Mouse (Mus musculus) MEL (cell line): Measurements from ENCODE around the gene Pmpcb. TPM values are rescaled to one million over a fixed set of nuclear protein-coding genes. Genes with fewer than 3 reads are reported as not detected.
A peak's percentile ranks its signal among the peaks of the same experiment; 100 is the strongest.

Experiments
- DNase-seq: peaks from one replicate; pipeline ENCODE4 v3.0.0; 2011; ENCODE audit warnings: low read depth, low spot score
- H3K27ac ChIP-seq: 2 replicates; pipeline ENCODE4 v1.5.1; 2012; ENCODE audit warnings: low read depth, mild to moderate bottlenecking, control low read depth, low read length, moderate library complexity; ENCODE audit not compliant: control insufficient read depth
- H3K27me3 ChIP-seq, 2 experiments: fragments of 150-350 bp in 1 of 2; sonication (generic) in 1 of 2; 2 replicates each; pipeline ENCODE4 v1.6.1; 2012; ENCODE audit warnings: low read length in 2 of 2, mild to moderate bottlenecking in 2 of 2, improper control_type of control experiment in 1 of 2, moderate library complexity in 1 of 2; ENCODE audit not compliant: insufficient read depth in 2 of 2, control insufficient read depth in 1 of 2
- H3K36me3 ChIP-seq, 2 experiments: 2 replicates each; pipeline ENCODE4 v1.6.1; 2012 to 2014; ENCODE audit warnings: low read length in 2 of 2, improper control_type of control experiment in 1 of 2, inconsistent platforms in 1 of 2, mild to moderate bottlenecking in 1 of 2; ENCODE audit not compliant: insufficient read depth in 2 of 2, control insufficient read depth in 1 of 2
- H3K4me1 ChIP-seq, 2 experiments: fragments of 150-350 bp in 1 of 2; sonication (generic) in 1 of 2; 2 replicates each; pipeline ENCODE4 v1.6.1; 2012; ENCODE audit warnings: low read length in 2 of 2, improper control_type of control experiment in 1 of 2, mild to moderate bottlenecking in 1 of 2; ENCODE audit not compliant: insufficient read depth in 2 of 2, control insufficient read depth in 1 of 2
- H3K4me3 ChIP-seq, 2 experiments: fragments of 150-350 bp in 1 of 2; sonication (generic) in 1 of 2; 2 replicates each; pipeline ENCODE4 v1.5.1; 2012; ENCODE audit warnings: low read depth in 2 of 2, low read length in 2 of 2, mild to moderate bottlenecking in 2 of 2, moderate library complexity in 2 of 2, control low read depth in 1 of 2, improper control_type of control experiment in 1 of 2; ENCODE audit not compliant: control insufficient read depth in 1 of 2, insufficient read depth in 1 of 2
- H3K79me2 ChIP-seq: 2 replicates; pipeline ENCODE4 v1.6.1; 2012; ENCODE audit warnings: mild to moderate bottlenecking, low read length, moderate library complexity; ENCODE audit not compliant: control insufficient read depth, poor library complexity, insufficient read depth
- H3K9ac ChIP-seq: 2 replicates; pipeline ENCODE4 v1.6.1; 2012; ENCODE audit warnings: low read depth, mild to moderate bottlenecking, control low read depth, low read length, moderate library complexity; ENCODE audit not compliant: control insufficient read depth, poor library complexity, severe bottlenecking
- H3K9me3 ChIP-seq: fragments of 150-350 bp; sonication (generic); replicated peaks from 2 replicates; pipeline ENCODE4 v1.6.1; 2012; ENCODE audit warnings: mild to moderate bottlenecking, low read length, improper control_type of control experiment, moderate library complexity; ENCODE audit not compliant: insufficient read depth
- BHLHE40 ChIP-seq: IDR thresholded peaks from 2 replicates; pipeline ENCODE4 v1.6.1; 2012; ENCODE audit warnings: low read depth, mild to moderate bottlenecking, inconsistent platforms, low read length, improper control_type of control experiment, borderline replicate concordance
- CHD1 ChIP-seq: IDR thresholded peaks from 2 replicates; pipeline ENCODE4 v1.6.1; 2012; ENCODE audit warnings: low read depth, mild to moderate bottlenecking, inconsistent platforms, low read length, improper control_type of control experiment
- CHD2 ChIP-seq: IDR thresholded peaks from 2 replicates; pipeline ENCODE4 v1.6.1; 2011; ENCODE audit warnings: low read length, improper control_type of control experiment
- CTCF ChIP-seq, 3 experiments: IDR thresholded peaks in 2 of 3; conservative IDR thresholded peaks in 1 of 3; 2 replicates each; pipeline ENCODE4 v1.5.1; 2011 to 2012; ENCODE audit warnings: low read length in 3 of 3, low read depth in 2 of 3, mild to moderate bottlenecking in 2 of 3, improper control_type of control experiment in 1 of 3, inconsistent platforms in 1 of 3, mixed read lengths in 1 of 3, moderate library complexity in 1 of 3; ENCODE audit not compliant: control insufficient read depth in 1 of 3, insufficient read depth in 1 of 3, poor library complexity in 1 of 3, severe bottlenecking in 1 of 3
- E2F4 ChIP-seq: IDR thresholded peaks from 2 replicates; pipeline ENCODE4 v1.6.1; 2011; ENCODE audit warnings: low read depth, low read length, improper control_type of control experiment, borderline replicate concordance
- ELF1 ChIP-seq: IDR thresholded peaks from 2 replicates; pipeline ENCODE4 v1.6.1; 2014; ENCODE audit warnings: low read depth, mild to moderate bottlenecking, inconsistent platforms, low read length, improper control_type of control experiment, moderate library complexity
- EP300 ChIP-seq, 2 experiments: IDR thresholded peaks; 2 replicates each; pipeline ENCODE4 v1.6.1; 2011; ENCODE audit warnings: improper control_type of control experiment in 2 of 2, low read length in 2 of 2, low read depth in 1 of 2, mild to moderate bottlenecking in 1 of 2
- GATA1 ChIP-seq: IDR thresholded peaks from 2 replicates; pipeline ENCODE4 v1.6.1; 2011; ENCODE audit warnings: low read depth, low read length, improper control_type of control experiment
- HCFC1 ChIP-seq: IDR thresholded peaks from 2 replicates; pipeline ENCODE4 v1.6.1; 2012; ENCODE audit warnings: low read depth, mild to moderate bottlenecking, inconsistent platforms, low read length, improper control_type of control experiment, moderate library complexity
- JUND ChIP-seq: IDR thresholded peaks from 2 replicates; pipeline ENCODE4 v1.6.1; 2011; ENCODE audit warnings: low read depth, mild to moderate bottlenecking, improper control_type of control experiment, low read length
- MAFK ChIP-seq: IDR thresholded peaks from 2 replicates; pipeline ENCODE4 v1.6.1; 2011; ENCODE audit warnings: low read depth, mild to moderate bottlenecking, low read length, improper control_type of control experiment, borderline replicate concordance
- MEF2A ChIP-seq: IDR thresholded peaks from 2 replicates; pipeline ENCODE4 v1.6.1; 2014; ENCODE audit warnings: low read depth, mild to moderate bottlenecking, inconsistent platforms, low read length, improper control_type of control experiment; ENCODE audit not compliant: poor library complexity, insufficient replicate concordance, severe bottlenecking; ENCODE audit errors: extremely low read depth
- MXI1 ChIP-seq: IDR thresholded peaks from 2 replicates; pipeline ENCODE4 v1.6.1; 2011; ENCODE audit warnings: mild to moderate bottlenecking, low read depth, low read length, improper control_type of control experiment
- MYB ChIP-seq: IDR thresholded peaks from 2 replicates; pipeline ENCODE4 v1.6.1; 2011; ENCODE audit warnings: mild to moderate bottlenecking, low read depth, low read length, improper control_type of control experiment
- NELFE ChIP-seq: IDR thresholded peaks from 2 replicates; pipeline ENCODE4 v1.6.1; 2011; ENCODE audit warnings: low read depth, low read length, improper control_type of control experiment
- POLR2AphosphoS2 ChIP-seq: IDR thresholded peaks from 2 replicates; pipeline ENCODE4 v1.6.1; 2011; ENCODE audit warnings: low read length, improper control_type of control experiment
- POLR2AphosphoS5 ChIP-seq: IDR thresholded peaks from 2 replicates; pipeline ENCODE4 v1.6.1; 2012; ENCODE audit warnings: low read depth, borderline replicate concordance, mild to moderate bottlenecking, inconsistent platforms, low read length, moderate library complexity, mixed read lengths
- RCOR1 ChIP-seq: IDR thresholded peaks from 2 replicates; pipeline ENCODE4 v1.6.1; 2012; ENCODE audit warnings: low read depth, mild to moderate bottlenecking, inconsistent platforms, low read length, improper control_type of control experiment
- SIN3A ChIP-seq: IDR thresholded peaks from 2 replicates; pipeline ENCODE4 v1.6.1; 2012; ENCODE audit warnings: low read length, improper control_type of control experiment, inconsistent platforms
- TBP ChIP-seq: IDR thresholded peaks from 2 replicates; pipeline ENCODE4 v1.8.0; 2011; ENCODE audit warnings: low read depth, low read length, improper control_type of control experiment
- TCF12 ChIP-seq: IDR thresholded peaks from 2 replicates; pipeline ENCODE4 v1.6.1; 2014; ENCODE audit warnings: low read depth, mild to moderate bottlenecking, inconsistent platforms, low read length, improper control_type of control experiment, moderate library complexity
- UBTF ChIP-seq: IDR thresholded peaks from 2 replicates; pipeline ENCODE4 v1.6.1; 2012; ENCODE audit warnings: low read depth, mild to moderate bottlenecking, inconsistent platforms, low read length, improper control_type of control experiment, moderate library complexity, borderline replicate concordance; ENCODE audit not compliant: insufficient read depth
- ZC3H11A ChIP-seq: IDR thresholded peaks from 2 replicates; pipeline ENCODE4 v1.6.1; 2012; ENCODE audit warnings: low read depth, mild to moderate bottlenecking, inconsistent platforms, low read length, improper control_type of control experiment
- ZMIZ1 ChIP-seq: IDR thresholded peaks from 2 replicates; pipeline ENCODE4 v1.6.1; 2012; ENCODE audit warnings: low read depth, mild to moderate bottlenecking, inconsistent platforms, low read length, improper control_type of control experiment, moderate library complexity
- ZNF384 ChIP-seq: IDR thresholded peaks from 2 replicates; pipeline ENCODE4 v1.6.1; 2012; ENCODE audit warnings: low read depth, mild to moderate bottlenecking, inconsistent platforms, low read length, improper control_type of control experiment
- polyA plus RNA-seq, 2 experiments: library from polyadenylated mRNA; stranded (reverse) in 1 of 2; unstranded in 1 of 2; fragments of >175 nt in 1 of 2; fragments of >200 nt in 1 of 2; gene quantifications; 2 replicates each; pipeline versions ENCODE4 v1.2.1 to v1.2.4; 2012; ENCODE audit warnings: low replicate concordance in 2 of 2, low read depth in 1 of 2; ENCODE audit not compliant: insufficient read length in 2 of 2, insufficient read depth in 1 of 2, missing spikeins in 1 of 2
- total RNA-seq: library from RNA; depleted of rRNA; stranded (reverse); fragments of 300-350 nt; gene quantifications from 2 replicates; pipeline ENCODE4 v1.2.3, GENCODE M21; 2012

Gene Pmpcb
- total and polyA plus RNA-seq, 3 experiments = 162 to 265 (median 172) TPM

- no peak for TF ChIP-seq CTCF (IDR thresholded peaks at IDR 0.05 in 2 of 3, conservative IDR thresholded peaks at IDR 0.05 in 1 of 3; ENCODE audit: control insufficient read depth in 1 of 3, insufficient read depth in 1 of 3, low read depth in 2 of 3, low read length in 3 of 3, poor library complexity in 1 of 3, severe bottlenecking in 1 of 3)
- no peak for TF ChIP-seq JUND
Observed at GRCm38 (mm10) chr5:21785053-21785452, 48.1 kb downstream of the Pmpcb start, which contains the start of the genes Dnajc2 and Psmc2 (continued).

- Histone ChIP-seq H3K27me3 (no peaks in the 10 kb centered on the region), H3K4me3 (peak overlapping the region; percentile 83 to 95), H3K4me1 (peaks cover 7 to 26% of the 10 kb centered on the region in 2 experiments), H3K79me2 (peaks cover 69% of the 10 kb centered on the region), H3K9ac (peak overlapping the region; percentile 91), H3K36me3 (peaks cover 3 to 41% of the 10 kb centered on the region in 2 experiments), H3K9me3 (no peaks in the 10 kb centered on the region), H3K27ac (peak overlapping the region; percentile 94)
- peak; percentile 74 for DNase-seq
- TF ChIP-seq GATA1 (no peak), TBP (0 out of 2 replicates have a peak, but pooled peaks have one; percentile 19), CHD1 (peak; percentile 69; the same call in 1 of the 2 replicates), ZNF384 (peak; percentile 82)
Observed at GRCm38 (mm10) chr5:21785776-21786175, 48.8 kb downstream of the Pmpcb start.

DNA sequence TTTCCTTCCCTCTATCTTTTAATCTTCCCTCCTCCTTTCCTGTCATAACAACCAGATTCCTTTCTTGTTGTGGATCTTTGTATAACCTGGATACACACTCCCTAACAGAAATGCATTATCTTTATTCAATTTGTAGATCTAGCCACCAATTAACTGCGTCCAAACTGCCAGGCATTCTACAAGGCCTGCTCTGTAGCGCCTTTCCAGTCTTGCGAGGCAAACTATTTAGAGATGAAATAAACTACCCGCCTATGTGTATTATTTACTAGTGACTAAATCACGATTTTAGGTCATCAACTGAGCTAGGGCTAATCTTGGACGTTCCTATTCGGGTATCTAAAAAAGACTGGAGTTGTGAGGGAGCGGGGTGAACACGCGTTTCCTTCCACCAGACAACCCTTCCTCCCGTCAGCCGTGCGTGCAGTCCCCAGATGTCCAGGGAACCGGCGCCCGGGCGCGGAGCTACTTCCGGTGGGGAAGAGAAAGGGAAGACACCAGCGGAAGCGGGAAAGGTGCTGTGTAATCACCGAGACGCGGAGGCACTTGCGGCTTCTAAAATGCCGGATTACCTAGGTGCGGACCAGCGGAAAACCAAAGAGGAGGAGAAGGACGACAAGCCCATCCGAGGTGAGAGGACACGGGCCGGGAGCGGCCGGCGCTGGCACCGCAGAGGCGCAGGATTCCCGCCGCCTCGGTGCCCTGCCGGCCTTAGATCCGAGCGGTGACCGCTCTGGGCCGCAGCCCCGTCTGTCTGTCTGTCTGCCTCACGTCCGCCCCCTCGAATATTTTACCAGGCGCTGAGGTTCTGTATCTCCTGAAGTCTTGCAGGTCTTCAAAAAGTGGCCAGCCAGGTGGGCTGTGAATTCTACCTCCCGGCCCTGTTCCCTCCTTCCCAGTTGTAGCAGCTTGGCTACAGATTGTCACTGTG, 49.6 kb downstream of the Pmpcb start:
- peak overlapping the region; percentile 83 to 95 for H3K4me3 ChIP-seq
- TF ChIP-seq E2F4 (peak; percentile 77; the same call in 1 of the 2 replicates), HCFC1 (peak; percentile 93), POLR2AphosphoS2 (peak; percentile 90), NELFE (peak; percentile 93), ZC3H11A (no peak), EP300 (IDR thresholded peaks at IDR 0.05; ENCODE audit: low read depth in 1 of 2, low read length in 2 of 2) (peak in 1 of 2 experiments; percentile 18; a peak in 1 of 4 replicates), ELF1 (peak; percentile 93), UBTF (peak; percentile 93; the same call in 1 of the 2 replicates), TBP (peak; percentile 91), JUND (no peak), RCOR1 (no peak; the same call in 1 of the 2 replicates), CTCF (IDR thresholded peaks at IDR 0.05 in 2 of 3, conservative IDR thresholded peaks at IDR 0.05 in 1 of 3; ENCODE audit: control insufficient read depth in 1 of 3, insufficient read depth in 1 of 3, low read depth in 2 of 3, low read length in 3 of 3, poor library complexity in 1 of 3, severe bottlenecking in 1 of 3) (no peak), POLR2AphosphoS5 (peak; percentile 47; the same call in 1 of the 2 replicates), MYB (no peak), MAFK (0 out of 2 replicates have a peak, but pooled peaks have one; percentile 14), BHLHE40 (no peak), TCF12 (peak; percentile 78), CHD2 (no peak), MEF2A (no peak), ZMIZ1 (0 out of 2 replicates have a peak, but pooled peaks have one; percentile 35), GATA1 (0 out of 2 replicates have a peak, but pooled peaks have one; percentile 2), SIN3A (peak; percentile 86), MXI1 (peak; percentile 96)

More for the DNA sequence above, 49.6 kb downstream of the Pmpcb start:
- peak overlapping the region; percentile 94 for H3K27ac ChIP-seq
- H3K9ac ChIP-seq = peak overlapping the region; percentile 91
- peaks cover 73% of the 10 kb centered on the region for H3K79me2 ChIP-seq
- H3K4me1 ChIP-seq = peaks cover 7 to 29% of the 10 kb centered on the region in 2 experiments
- peaks cover 10 to 47% of the 10 kb centered on the region in 2 experiments for H3K36me3 ChIP-seq
- no peaks in the 10 kb centered on the region for H3K27me3 ChIP-seq
- H3K9me3 ChIP-seq = no peaks in the 10 kb centered on the region
- peak; percentile 99 for DNase-seq
